11 mouse cellular contexts compared by ENCODE assay signal in genomic region chr3:94710591-94710990, GRCm38 (mm10). TPM values are rescaled to one million over a fixed set of nuclear protein-coding genes. Genes with fewer than 3 reads are reported as not detected.
A peak's percentile ranks its signal among the peaks of the same experiment; 100 is the strongest.
DNase-seq lines count a peak whose midpoint lies in the region; ATAC-seq and TF ChIP-seq lines count a peak whose summit lies in the region.
"Not testable (repeated sequence)": the region's sequence is repeated elsewhere in the genome, so short reads cannot be mapped to it uniquely, and the experiment has no call there.
"Had no signal": no experiment of that assay in that cellular context is flagged by ENCODE, and none has a peak within 500 bp of the region (broad histone marks: within the 10 kb centered on the region; RNA-seq: fewer than 3 reads in every experiment).

No protein-coding gene starts in this region.

- DNase-seq in heart, adult 11 months: peak; percentile 29
- DNase-seq in intestine, embryonic 14.5 days (ENCODE audit: low spot score); liver, adult 2 months (ENCODE audit: extremely low read depth, low read depth, low spot score); liver, embryonic 13.5 days: not testable (repeated sequence)

- H3K27me3 ChIP-seq in intestine, embryonic 14.5 days (replicated peaks; ENCODE audit: control insufficient read depth, insufficient read depth, low read length); liver, adult 2 months (ENCODE audit: control insufficient read depth, insufficient read depth, low read length); liver, embryonic 13.5 days; liver, embryonic 16.5 days (ENCODE audit: control insufficient read depth, insufficient read depth, low read depth, low read length); lung, embryonic 16.5 days (ENCODE audit: control insufficient read depth, insufficient read depth, low read depth, low read length); stomach, embryonic 15.5 days (replicated peaks): not testable (repeated sequence)

- H3K9ac ChIP-seq in intestine, embryonic 14.5 days (ENCODE audit: low read length); liver, adult 2 months (ENCODE audit: low read depth, low read length); liver, embryonic 13.5 days; liver, embryonic 16.5 days (ENCODE audit: low read depth, low read length); lung, embryonic 16.5 days (ENCODE audit: low read length); stomach, embryonic 15.5 days: not testable (repeated sequence)

- H3K27ac ChIP-seq in intestine, embryonic 14.5 days (ENCODE audit: low read depth); liver, embryonic 13.5 days; liver, embryonic 16.5 days (ENCODE audit: low read length); lung, embryonic 16.5 days (ENCODE audit: low read length); stomach, embryonic 15.5 days: not testable (repeated sequence)
- peak overlapping the region; percentile 36 for H3K27ac ChIP-seq in liver, adult 2 months (replicated peaks; ENCODE audit: insufficient read depth, low read depth, low read length)

- not testable (repeated sequence) for H3K4me2 ChIP-seq in intestine, embryonic 14.5 days (ENCODE audit: low read length); liver, embryonic 13.5 days; liver, embryonic 16.5 days (ENCODE audit: low read depth, low read length); lung, embryonic 16.5 days (ENCODE audit: low read depth, low read length); stomach, embryonic 15.5 days

- peak; percentile 84 for ATAC-seq in intestine, embryonic 14.5 days (replicated peaks; ENCODE audit: low FRiP score, low TSS enrichment, low read depth)
- peak; percentile 39; the same call in 1 of the 2 replicates for ATAC-seq in liver, embryonic 13.5 days (ENCODE audit: low read depth)
- peak; percentile 76 for ATAC-seq in liver, embryonic 16.5 days (ENCODE audit: low read depth)
- peak; percentile 56 for ATAC-seq in lung, embryonic 16.5 days (ENCODE audit: low read depth)
- peak; percentile 39; the same call in 1 of the 2 replicates for ATAC-seq in stomach, embryonic 15.5 days (ENCODE audit: insufficient read depth, low FRiP score, low read depth)

- TF ChIP-seq POLR2A in liver, adult 2 months (IDR thresholded peaks at IDR 0.05; ENCODE audit: extremely low read depth, insufficient read depth, low read length): not testable (repeated sequence)

- not testable (repeated sequence) for TF ChIP-seq CTCF in liver, adult 2 months (IDR thresholded peaks at IDR 0.05; ENCODE audit: low read depth, low read length)

- H3K9me3 ChIP-seq in intestine, embryonic 14.5 days (ENCODE audit: control insufficient read depth, low read length); liver, embryonic 13.5 days (replicated peaks); liver, embryonic 16.5 days (replicated peaks; ENCODE audit: control insufficient read depth, low read length); lung, embryonic 16.5 days (ENCODE audit: control insufficient read depth, low read length); stomach, embryonic 15.5 days: not testable (repeated sequence)

- not testable (repeated sequence) for H3K36me3 ChIP-seq in intestine, embryonic 14.5 days (ENCODE audit: control insufficient read depth, insufficient read depth, low read length); liver, adult 2 months (ENCODE audit: control insufficient read depth, insufficient read depth, low read length); liver, embryonic 13.5 days; liver, embryonic 16.5 days (ENCODE audit: control insufficient read depth, insufficient read depth); lung, embryonic 16.5 days (ENCODE audit: control insufficient read depth, insufficient read depth, low read length); stomach, embryonic 15.5 days

- H3K79me2 ChIP-seq in liver, adult 2 months (ENCODE audit: control insufficient read depth, insufficient read depth, low read length): not testable (repeated sequence)

- H3K4me1 ChIP-seq in intestine, embryonic 14.5 days (replicated peaks; ENCODE audit: control insufficient read depth, insufficient read depth, low read length); liver, adult 2 months (ENCODE audit: control insufficient read depth, insufficient read depth, low read length); liver, embryonic 13.5 days (replicated peaks); liver, embryonic 16.5 days (ENCODE audit: control insufficient read depth, low read depth, low read length); lung, embryonic 16.5 days (replicated peaks; ENCODE audit: control insufficient read depth, insufficient read depth, low read length); stomach, embryonic 15.5 days: not testable (repeated sequence)

- not testable (repeated sequence) for H3K4me3 ChIP-seq in intestine, embryonic 14.5 days (ENCODE audit: low read depth, low read length); liver, adult 2 months (ENCODE audit: insufficient read depth, low read depth, low read length); liver, embryonic 13.5 days (replicated peaks); liver, embryonic 16.5 days (ENCODE audit: low read depth, low read length); lung, embryonic 16.5 days (ENCODE audit: low read length); stomach, embryonic 15.5 days (replicated peaks)

RNA-seq across cellular contexts. Expression of gene Selenbp2, which starts 17.2 kb away (rescaled TPM):
- polyA plus RNA-seq in intestine, embryonic 14.5 days (2014; fragmentation: Nextera tagmentation; extraction: Ambion mirVana): 2.0 and 2.5 TPM in 2 replicates
- 57.4 and 86.2 TPM in 2 replicates for total RNA-seq in liver, adult 2 months (2014; rRNA removed)
- 24.5 and 148 TPM in 2 replicates for polyA plus RNA-seq in liver, adult 2 months (2012; rRNA removed)
- 6.7 and 8.5 TPM in 2 replicates for polyA plus RNA-seq in liver, embryonic 13.5 days (2015; fragmentation: Nextera tagmentation; extraction: Ambion mirVana)
- polyA plus RNA-seq in liver, embryonic 16.5 days (2015; fragmentation: Nextera tagmentation; extraction: Ambion mirVana): 93.0 and 115 TPM in 2 replicates
- polyA plus RNA-seq in lung, embryonic 16.5 days (2015; fragmentation: Nextera tagmentation; extraction: Ambion mirVana): 8.9 and 13.3 TPM in 2 replicates
- 6.2 and 6.3 TPM in 2 replicates for polyA plus RNA-seq in stomach, embryonic 15.5 days (2015; fragmentation: Nextera tagmentation; extraction: Ambion mirVana)
- total RNA-seq: ES-E14 had no signal
- polyA plus RNA-seq: activated CD4-positive, CD25-positive, alpha-beta regulatory T cell, adult 4 months; cortical plate, adult 2 months; embryonic facial prominence, embryonic 10.5 days had no signal

RNA-seq across cellular contexts. Expression of gene Tuft1, which starts 51.9 kb away (rescaled TPM):
- polyA plus RNA-seq in intestine, embryonic 14.5 days (2014; fragmentation: Nextera tagmentation; extraction: Ambion mirVana): 10.9 and 11.0 TPM in 2 replicates
- 2.1 and 2.6 TPM in 2 replicates for total RNA-seq in liver, adult 2 months (2014; rRNA removed)
- 2.6 and 7.3 TPM in 2 replicates for polyA plus RNA-seq in liver, adult 2 months (2012; rRNA removed)
- 4.7 and 5.3 TPM in 2 replicates for polyA plus RNA-seq in liver, embryonic 13.5 days (2015; fragmentation: Nextera tagmentation; extraction: Ambion mirVana)
- 13.2 and 13.3 TPM in 2 replicates for polyA plus RNA-seq in liver, embryonic 16.5 days (2015; fragmentation: Nextera tagmentation; extraction: Ambion mirVana)
- 10.9 and 11.9 TPM in 2 replicates for polyA plus RNA-seq in lung, embryonic 16.5 days (2015; fragmentation: Nextera tagmentation; extraction: Ambion mirVana)
- 12.8 and 13.7 TPM in 2 replicates for polyA plus RNA-seq in stomach, embryonic 15.5 days (2015; fragmentation: Nextera tagmentation; extraction: Ambion mirVana)
